Mouse (Mus musculus): ENCODE measurements around the gene Atg10. TPM values are rescaled to one million over a fixed set of nuclear protein-coding genes. Genes with fewer than 3 reads are reported as not detected.

Gene Atg10
- polyA plus RNA-seq, 2 experiments, result 0.94 to 2.8 TPM

DNA sequence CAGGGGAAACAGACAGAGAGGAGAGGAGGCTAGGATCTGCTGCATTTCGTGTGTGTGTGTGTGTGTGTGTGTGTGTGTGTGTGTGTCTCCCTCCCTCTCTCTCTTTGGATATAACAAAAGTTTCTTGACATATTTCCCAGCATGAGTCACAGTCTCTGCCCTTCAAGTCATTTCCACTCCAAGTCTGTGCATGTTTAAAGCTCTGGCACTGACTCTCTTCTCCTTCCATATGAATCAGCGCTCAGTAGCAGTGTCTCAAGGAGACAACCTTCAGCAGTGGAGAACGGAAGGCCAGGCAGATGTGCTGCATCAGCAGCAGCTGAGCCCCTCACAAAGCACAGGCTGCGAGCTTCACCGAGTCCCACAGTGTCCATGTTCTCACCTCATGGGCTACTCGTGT, 58.6 kb downstream of the Atg10 start:
- TF ChIP-seq CTCF (IDR thresholded peaks at IDR 0.05; ENCODE audit: low read depth) (no peak), EP300 (IDR thresholded peaks at IDR 0.05; ENCODE audit: low read depth) (no peak)
- DNase-seq (ENCODE audit: low read depth in 3 of 3, low spot score in 3 of 3) (no peak), ATAC-seq (ENCODE audit: insufficient read depth) (no peak)
- Histone ChIP-seq H3K4me3 (ENCODE audit: insufficient read depth in 1 of 2, low read depth in 2 of 2, low read length in 2 of 2) (no peak overlapping the region), H3K9me3 (ENCODE audit: control insufficient read depth, low read length) (no peaks in the 10 kb centered on the region), H3K9ac (replicated peaks) (no peak overlapping the region), H3K27me3 (ENCODE audit: control insufficient read depth, insufficient read depth, low read length) (no peaks in the 10 kb centered on the region), H3K36me3 (replicated peaks; ENCODE audit: control insufficient read depth, insufficient read depth, low read depth) (no peaks in the 10 kb centered on the region), H3K4me2 (ENCODE audit: low read depth) (no peak overlapping the region), H3K4me1 (replicated peaks; ENCODE audit: control insufficient read depth in 2 of 2, insufficient read depth in 2 of 2, low read length in 1 of 2) (peaks cover 13 to 28% of the 10 kb centered on the region in 2 experiments), H3K27ac (no peak overlapping the region)
- 74% methylated on average over 6 of the region's 6 CpGs for WGBS (ENCODE audit: insufficient replicate concordance)

DNA sequence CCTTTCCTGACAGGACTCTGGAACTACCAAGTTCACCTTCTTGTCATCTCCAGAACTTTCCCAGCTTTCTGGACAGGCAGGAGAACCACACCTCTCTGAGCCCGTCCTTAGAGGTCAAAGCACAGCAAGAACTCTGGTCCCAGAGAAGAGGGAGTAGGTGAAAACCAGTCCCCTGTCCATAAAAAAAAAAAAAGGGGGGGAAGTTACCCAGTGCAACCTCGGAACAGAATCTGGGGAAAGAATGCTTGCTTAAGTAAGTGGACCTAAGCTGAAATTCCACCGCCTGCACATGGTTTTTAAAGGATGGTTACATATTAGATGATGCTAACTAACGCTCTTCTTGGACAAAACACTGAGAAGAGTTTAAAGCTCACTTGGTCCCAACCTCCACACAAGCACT, 60.5 kb downstream of the Atg10 start:
- Histone ChIP-seq H3K27ac (no peak overlapping the region), H3K9me3 (ENCODE audit: control insufficient read depth, low read length) (no peaks in the 10 kb centered on the region), H3K36me3 (replicated peaks; ENCODE audit: control insufficient read depth, insufficient read depth, low read depth) (no peaks in the 10 kb centered on the region), H3K4me3 (ENCODE audit: insufficient read depth in 1 of 2, low read depth in 2 of 2, low read length in 2 of 2) (no peak overlapping the region), H3K27me3 (ENCODE audit: control insufficient read depth, insufficient read depth, low read length) (no peaks in the 10 kb centered on the region), H3K9ac (replicated peaks) (no peak overlapping the region), H3K4me1 (replicated peaks; ENCODE audit: control insufficient read depth in 2 of 2, insufficient read depth in 2 of 2, low read length in 1 of 2) (peaks cover 13% of the 10 kb centered on the region in 2 experiments), H3K4me2 (ENCODE audit: low read depth) (no peak overlapping the region)
- TF ChIP-seq EP300 (IDR thresholded peaks at IDR 0.05; ENCODE audit: low read depth), result no peak
- TF ChIP-seq CTCF (IDR thresholded peaks at IDR 0.05; ENCODE audit: low read depth), result no peak
- no peak for DNase-seq (ENCODE audit: low read depth in 3 of 3, low spot score in 3 of 3)
- WGBS (ENCODE audit: insufficient replicate concordance), result 52% methylated on average over 4 of the region's 4 CpGs
- no peak for ATAC-seq (ENCODE audit: insufficient read depth)

DNA sequence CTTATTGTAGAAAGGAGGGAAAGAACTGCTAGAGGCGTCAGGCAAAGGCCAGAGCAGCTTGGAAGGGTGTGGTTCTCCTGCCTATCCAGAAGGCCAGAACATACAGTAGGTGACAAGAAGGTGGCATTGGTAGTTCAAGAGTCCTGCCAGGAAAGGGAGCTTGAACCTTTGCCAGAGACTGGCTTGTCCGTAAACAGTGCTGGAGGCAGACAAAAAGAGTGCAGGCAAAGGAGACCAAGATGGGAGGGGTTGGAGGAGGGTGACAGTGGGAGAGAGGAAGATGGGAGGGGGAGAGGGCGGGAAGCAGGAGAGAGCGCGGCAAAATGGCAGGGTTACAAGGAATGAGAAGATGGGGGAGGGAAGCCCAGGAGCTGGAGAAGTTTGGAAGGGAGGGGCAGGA, 61.3 kb downstream of the Atg10 start:
- ATAC-seq (ENCODE audit: insufficient read depth) (no peak), DNase-seq (ENCODE audit: low read depth in 3 of 3, low spot score in 3 of 3) (no peak)
- 63% methylated on average over 5 of the region's 5 CpGs for WGBS (ENCODE audit: insufficient replicate concordance)
- no peaks in the 10 kb centered on the region for H3K36me3 ChIP-seq (replicated peaks; ENCODE audit: control insufficient read depth, insufficient read depth, low read depth)
- H3K27ac ChIP-seq, result no peak overlapping the region
- no peaks in the 10 kb centered on the region for H3K9me3 ChIP-seq (ENCODE audit: control insufficient read depth, low read length)
- H3K9ac ChIP-seq (replicated peaks), result no peak overlapping the region
- H3K27me3 ChIP-seq (ENCODE audit: control insufficient read depth, insufficient read depth, low read length), result no peaks in the 10 kb centered on the region
- H3K4me2 ChIP-seq (ENCODE audit: low read depth), result no peak overlapping the region
- H3K4me1 ChIP-seq (replicated peaks; ENCODE audit: control insufficient read depth in 2 of 2, insufficient read depth in 2 of 2, low read length in 1 of 2), result peaks cover 9 to 10% of the 10 kb centered on the region in 2 experiments
- H3K4me3 ChIP-seq (ENCODE audit: insufficient read depth in 1 of 2, low read depth in 2 of 2, low read length in 2 of 2), result no peak overlapping the region
- TF ChIP-seq EP300 (IDR thresholded peaks at IDR 0.05; ENCODE audit: low read depth) (no peak), CTCF (IDR thresholded peaks at IDR 0.05; ENCODE audit: low read depth) (no peak)

DNA sequence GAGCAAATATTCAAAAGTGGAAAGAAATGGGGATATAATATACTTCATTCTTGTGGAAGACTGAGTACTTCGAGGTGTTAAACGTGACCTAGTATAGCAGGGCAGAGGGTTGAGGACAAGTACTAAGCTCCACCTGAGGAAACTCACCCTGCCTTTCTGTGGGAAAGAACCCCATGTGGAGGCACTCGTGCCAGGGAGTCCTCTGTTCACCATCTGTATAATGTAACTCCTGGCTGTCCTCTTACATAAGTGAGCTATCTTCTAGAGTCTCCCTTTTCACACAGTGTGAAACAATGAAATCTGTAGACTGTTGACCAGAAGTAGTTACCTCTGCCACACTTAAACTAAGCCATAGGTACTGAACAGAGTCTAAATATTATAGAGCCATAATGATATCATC, 63.2 kb downstream of the Atg10 start:
- 63% methylated on average over 3 of the region's 3 CpGs for WGBS (ENCODE audit: insufficient replicate concordance)
- Histone ChIP-seq H3K36me3 (replicated peaks; ENCODE audit: control insufficient read depth, insufficient read depth, low read depth) (no peaks in the 10 kb centered on the region), H3K4me3 (ENCODE audit: insufficient read depth in 1 of 2, low read depth in 2 of 2, low read length in 2 of 2) (no peak overlapping the region), H3K4me1 (replicated peaks; ENCODE audit: control insufficient read depth in 2 of 2, insufficient read depth in 2 of 2, low read length in 1 of 2) (no peaks in the 10 kb centered on the region), H3K4me2 (ENCODE audit: low read depth) (no peak overlapping the region), H3K9me3 (ENCODE audit: control insufficient read depth, low read length) (no peaks in the 10 kb centered on the region), H3K27me3 (ENCODE audit: control insufficient read depth, insufficient read depth, low read length) (no peaks in the 10 kb centered on the region), H3K9ac (replicated peaks) (no peak overlapping the region), H3K27ac (no peak overlapping the region)
- TF ChIP-seq CTCF (IDR thresholded peaks at IDR 0.05; ENCODE audit: low read depth), result no peak
- no peak for TF ChIP-seq EP300 (IDR thresholded peaks at IDR 0.05; ENCODE audit: low read depth)
- DNase-seq (ENCODE audit: low read depth in 3 of 3, low spot score in 3 of 3) (no peak), ATAC-seq (ENCODE audit: insufficient read depth) (no peak)

DNA sequence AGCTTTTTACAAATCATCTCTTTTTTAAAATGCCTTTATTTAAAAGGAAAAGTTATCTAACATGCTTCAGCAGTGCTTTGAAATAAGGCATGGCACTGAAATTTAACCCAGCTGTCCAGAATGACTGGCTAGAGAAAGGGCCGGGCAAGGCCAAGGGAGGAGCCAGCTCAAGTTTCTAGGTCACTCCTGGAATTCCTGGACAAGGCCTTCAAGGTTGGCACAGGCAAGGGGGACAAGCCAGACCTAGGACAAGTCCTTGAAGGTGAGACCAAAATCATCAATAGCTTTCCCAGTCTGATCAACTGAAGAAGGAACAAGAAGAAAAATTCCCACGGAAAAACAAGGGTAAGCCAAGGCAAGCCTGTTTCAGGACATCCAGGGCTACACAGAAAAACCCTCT, 63.9 kb downstream of the Atg10 start:
- Histone ChIP-seq H3K9ac (replicated peaks) (no peak overlapping the region), H3K4me3 (ENCODE audit: insufficient read depth in 1 of 2, low read depth in 2 of 2, low read length in 2 of 2) (no peak overlapping the region), H3K9me3 (ENCODE audit: control insufficient read depth, low read length) (no peaks in the 10 kb centered on the region), H3K4me2 (ENCODE audit: low read depth) (no peak overlapping the region), H3K4me1 (replicated peaks; ENCODE audit: control insufficient read depth in 2 of 2, insufficient read depth in 2 of 2, low read length in 1 of 2) (no peaks in the 10 kb centered on the region), H3K36me3 (replicated peaks; ENCODE audit: control insufficient read depth, insufficient read depth, low read depth) (no peaks in the 10 kb centered on the region), H3K27ac (no peak overlapping the region), H3K27me3 (ENCODE audit: control insufficient read depth, insufficient read depth, low read length) (no peaks in the 10 kb centered on the region)
- ATAC-seq (ENCODE audit: insufficient read depth), result no peak
- WGBS (ENCODE audit: insufficient replicate concordance), result 72% methylated on average over 2 of the region's 2 CpGs
- TF ChIP-seq EP300 (IDR thresholded peaks at IDR 0.05; ENCODE audit: low read depth) (no peak), CTCF (IDR thresholded peaks at IDR 0.05; ENCODE audit: low read depth) (no peak)
- no peak for DNase-seq (ENCODE audit: low read depth in 3 of 3, low spot score in 3 of 3)
